Mouse (Mus musculus) heart, adult 2 months (tissue): ENCODE measurements around the gene Lpxn.

Experiments used
- CTCF ChIP-seq: fragments of 200-600 bp; IDR thresholded peaks from 2 replicates; pipeline ENCODE4 v1.8.1; 2022; ENCODE audit warnings: antibody characterized with exemption, mild to moderate bottlenecking, moderate library complexity
- POLR2A ChIP-seq: fragments of 200-500 bp; IDR thresholded peaks from 2 replicates; pipeline ENCODE4 v1.6.1; 2011; ENCODE audit warnings: mild to moderate bottlenecking, low read depth, low read length, control low read depth; ENCODE audit not compliant: insufficient read depth

- TF ChIP-seq CTCF (no peak), POLR2A (no peak)
Measured at GRCm38 (mm10) chr19:12804237-12804636, 8.2 kb downstream of the Lpxn start.
